Mouse (Mus musculus): Measurements from ENCODE around the gene Ptprf. TPM values are rescaled to one million over a fixed set of nuclear protein-coding genes. Genes with fewer than 3 reads are reported as not detected.

Ptprf gene
- polyA plus RNA-seq, 1 experiment: 7.6 TPM

GRCm38 (mm10) chr4:118297844-118298243 lies 6.6 kb upstream of the Ptprf start:
- no peak for TF ChIP-seq USF1 (IDR thresholded peaks at IDR 0.05; ENCODE audit: low read depth)
- TF ChIP-seq TCF12 (IDR thresholded peaks at IDR 0.05; ENCODE audit: insufficient read depth, poor library complexity, severe bottlenecking): no peak
- no peak for TF ChIP-seq POLR2A (IDR thresholded peaks at IDR 0.05; ENCODE audit: insufficient read length, low read depth)
- TF ChIP-seq REST (IDR thresholded peaks at IDR 0.05; ENCODE audit: insufficient read depth, insufficient read length): no peak
- no peak for TF ChIP-seq MAX (IDR thresholded peaks at IDR 0.05; ENCODE audit: low read depth)
- TF ChIP-seq TCF3 (IDR thresholded peaks at IDR 0.05; ENCODE audit: insufficient read length, low read depth): no peak
- no peak for TF ChIP-seq CEBPB (IDR thresholded peaks at IDR 0.05; ENCODE audit: insufficient read depth, poor library complexity, severe bottlenecking)
- no peak overlapping the region for H3K4me3 ChIP-seq
- no peaks in the 10 kb centered on the region for H3K36me3 ChIP-seq (ENCODE audit: control insufficient read depth, insufficient read depth)
- H3K4me2 ChIP-seq (ENCODE audit: low read depth): no peak overlapping the region
- peaks cover 8% of the 10 kb centered on the region for H3K27me3 ChIP-seq (ENCODE audit: control insufficient read depth, insufficient read depth, insufficient read length)
- H3ac ChIP-seq (ENCODE audit: control insufficient read depth, insufficient read length): no peak overlapping the region
- no peaks in the 10 kb centered on the region for H3K79me2 ChIP-seq (ENCODE audit: control insufficient read depth, insufficient read depth)

DNA sequence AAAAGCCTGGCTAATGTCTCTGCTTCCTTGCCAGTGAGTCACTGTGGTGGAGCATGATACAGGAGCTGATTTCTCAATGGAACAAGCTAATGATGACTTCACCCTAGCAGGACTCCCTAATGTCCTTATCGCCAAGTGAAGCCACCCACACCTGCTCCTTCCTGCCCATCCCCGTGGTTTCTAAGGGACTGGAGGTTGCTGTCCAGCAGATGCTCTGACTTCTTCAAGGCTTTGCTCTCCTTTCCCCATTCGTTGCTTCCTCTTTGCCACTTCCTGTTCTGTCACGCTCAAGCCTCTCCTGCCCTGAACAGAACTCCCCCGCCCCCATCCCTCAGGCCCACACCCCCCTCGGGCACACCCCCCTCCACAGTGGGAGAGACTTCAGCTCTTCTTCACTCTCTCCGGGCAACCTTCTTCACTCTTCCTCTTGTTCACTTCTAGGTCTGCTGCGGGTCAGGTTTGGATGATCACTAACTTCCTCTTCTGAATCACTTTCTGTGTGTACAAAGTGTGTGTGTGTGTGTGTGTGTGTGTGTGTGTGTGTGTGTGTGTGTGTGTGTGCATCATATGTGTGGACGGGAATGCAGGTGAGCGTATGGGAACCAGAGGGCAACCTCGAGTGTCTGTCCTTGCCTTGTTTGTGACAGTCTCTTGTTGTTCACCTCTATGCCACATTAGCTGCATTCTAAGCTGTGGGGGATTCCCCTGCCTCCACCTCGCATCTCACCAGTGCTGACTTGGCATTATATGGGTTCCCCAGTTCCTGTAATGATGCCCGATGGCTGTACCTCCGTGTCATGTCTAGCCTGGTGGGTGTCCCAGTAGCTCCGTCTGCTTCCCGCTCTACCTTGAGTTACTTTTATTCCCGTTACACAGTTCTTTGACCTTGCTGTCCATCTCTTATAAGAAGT lies 4.7 kb upstream of the Ptprf start:
- TF ChIP-seq POLR2A (IDR thresholded peaks at IDR 0.05; ENCODE audit: insufficient read length, low read depth) (no peak), TCF12 (IDR thresholded peaks at IDR 0.05; ENCODE audit: insufficient read depth, poor library complexity, severe bottlenecking) (no peak), MAX (IDR thresholded peaks at IDR 0.05; ENCODE audit: low read depth) (no peak), CEBPB (IDR thresholded peaks at IDR 0.05; ENCODE audit: insufficient read depth, poor library complexity, severe bottlenecking) (0 out of 2 replicates have a peak, but pooled peaks have one; percentile 34), MYOG (IDR thresholded peaks at IDR 0.05; ENCODE audit: control insufficient read depth in 1 of 3, insufficient read depth in 1 of 3, insufficient read length in 2 of 3, low read depth in 2 of 3) (peak in 1 of 3 experiments; percentile 65), TCF3 (IDR thresholded peaks at IDR 0.05; ENCODE audit: insufficient read length, low read depth) (no peak), USF1 (IDR thresholded peaks at IDR 0.05; ENCODE audit: low read depth) (no peak), MYOD1 (IDR thresholded peaks at IDR 0.05; ENCODE audit: control insufficient read depth in 1 of 3, insufficient read length in 2 of 3, low read depth in 2 of 3) (peak in 2 of 3 experiments; percentile 65 to 73), REST (IDR thresholded peaks at IDR 0.05; ENCODE audit: insufficient read depth, insufficient read length) (peak; percentile 79), E2F4 (IDR thresholded peaks at IDR 0.05; ENCODE audit: insufficient read depth) (no peak), POLR2AphosphoS2 (IDR thresholded peaks at IDR 0.05; ENCODE audit: insufficient read length, low read depth) (no peak), SRF (IDR thresholded peaks at IDR 0.05; ENCODE audit: control insufficient read depth, insufficient read length, low read depth) (no peak)
- Histone ChIP-seq H3K4me3 (no peak overlapping the region), H3K27me3 (ENCODE audit: control insufficient read depth, insufficient read depth, insufficient read length) (peaks cover 6% of the 10 kb centered on the region), H3K36me3 (ENCODE audit: control insufficient read depth, insufficient read depth) (no peaks in the 10 kb centered on the region), H3K4me2 (ENCODE audit: low read depth) (no peak overlapping the region), H3ac (ENCODE audit: control insufficient read depth, insufficient read length) (no peak overlapping the region), H3K79me2 (ENCODE audit: control insufficient read depth, insufficient read depth) (no peaks in the 10 kb centered on the region)

GRCm38 (mm10) chr4:118294811-118295210 lies 3.6 kb upstream of the Ptprf start:
- Histone ChIP-seq H3K4me2 (ENCODE audit: low read depth) (no peak overlapping the region), H3K27me3 (ENCODE audit: control insufficient read depth, insufficient read depth, insufficient read length) (peaks cover 14% of the 10 kb centered on the region), H3K36me3 (ENCODE audit: control insufficient read depth, insufficient read depth) (no peaks in the 10 kb centered on the region), H3K79me2 (ENCODE audit: control insufficient read depth, insufficient read depth) (no peaks in the 10 kb centered on the region), H3K4me3 (no peak overlapping the region), H3ac (ENCODE audit: control insufficient read depth, insufficient read length) (no peak overlapping the region)
- TF ChIP-seq TCF12 (IDR thresholded peaks at IDR 0.05; ENCODE audit: insufficient read depth, poor library complexity, severe bottlenecking) (no peak), E2F4 (IDR thresholded peaks at IDR 0.05; ENCODE audit: insufficient read depth) (no peak), CEBPB (IDR thresholded peaks at IDR 0.05; ENCODE audit: insufficient read depth, poor library complexity, severe bottlenecking) (no peak), MYOD1 (IDR thresholded peaks at IDR 0.05; ENCODE audit: control insufficient read depth in 1 of 3, insufficient read length in 2 of 3, low read depth in 2 of 3) (no peak), MAX (IDR thresholded peaks at IDR 0.05; ENCODE audit: low read depth) (no peak), TCF3 (IDR thresholded peaks at IDR 0.05; ENCODE audit: insufficient read length, low read depth) (no peak), POLR2AphosphoS2 (IDR thresholded peaks at IDR 0.05; ENCODE audit: insufficient read length, low read depth) (no peak), REST (IDR thresholded peaks at IDR 0.05; ENCODE audit: insufficient read depth, insufficient read length) (no peak), SRF (IDR thresholded peaks at IDR 0.05; ENCODE audit: control insufficient read depth, insufficient read length, low read depth) (no peak), MYOG (IDR thresholded peaks at IDR 0.05; ENCODE audit: control insufficient read depth in 1 of 3, insufficient read depth in 1 of 3, insufficient read length in 2 of 3, low read depth in 2 of 3) (no peak), USF1 (IDR thresholded peaks at IDR 0.05; ENCODE audit: low read depth) (no peak), POLR2A (IDR thresholded peaks at IDR 0.05; ENCODE audit: insufficient read length, low read depth) (no peak)

DNA sequence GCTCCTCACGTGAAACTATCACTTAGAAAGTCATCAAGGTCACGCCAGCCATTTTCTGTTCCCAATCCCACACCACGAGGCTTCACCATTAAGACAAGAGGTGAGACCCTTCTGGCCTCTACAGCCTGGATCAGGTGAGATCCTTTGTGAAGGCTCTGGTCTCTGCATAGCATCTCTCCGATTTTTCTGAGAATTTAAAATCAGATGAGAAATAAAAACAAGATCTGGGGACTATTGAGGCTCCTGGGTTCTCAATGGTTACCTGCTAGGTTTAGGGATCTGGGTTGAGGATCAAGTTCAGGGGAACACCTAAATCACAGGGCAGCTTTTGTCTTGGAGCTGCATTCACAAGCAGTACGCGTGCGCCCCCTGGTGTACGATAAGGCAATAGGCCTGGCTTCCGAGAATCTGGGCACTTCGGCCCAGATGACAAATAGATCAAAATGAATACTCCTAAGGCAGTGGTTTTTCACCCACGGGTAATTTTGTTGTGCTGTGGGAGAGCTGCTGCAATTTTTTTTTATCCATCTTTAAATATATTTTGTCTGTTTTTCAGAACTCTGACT lies 1.6 kb upstream of the Ptprf start:
- peaks cover 22% of the 10 kb centered on the region for H3K27me3 ChIP-seq (ENCODE audit: control insufficient read depth, insufficient read depth, insufficient read length)
- no peak for TF ChIP-seq TCF12 (IDR thresholded peaks at IDR 0.05; ENCODE audit: insufficient read depth, poor library complexity, severe bottlenecking)
- no peak for TF ChIP-seq USF1 (IDR thresholded peaks at IDR 0.05; ENCODE audit: low read depth)
- TF ChIP-seq MYOG (IDR thresholded peaks at IDR 0.05; ENCODE audit: control insufficient read depth in 1 of 3, insufficient read depth in 1 of 3, insufficient read length in 2 of 3, low read depth in 2 of 3): no peak
- no peak for TF ChIP-seq POLR2AphosphoS2 (IDR thresholded peaks at IDR 0.05; ENCODE audit: insufficient read length, low read depth)
- TF ChIP-seq E2F4 (IDR thresholded peaks at IDR 0.05; ENCODE audit: insufficient read depth): no peak
- TF ChIP-seq MYOD1 (IDR thresholded peaks at IDR 0.05; ENCODE audit: control insufficient read depth in 1 of 3, insufficient read length in 2 of 3, low read depth in 2 of 3): no peak
- TF ChIP-seq POLR2A (IDR thresholded peaks at IDR 0.05; ENCODE audit: insufficient read length, low read depth): no peak
- TF ChIP-seq TCF3 (IDR thresholded peaks at IDR 0.05; ENCODE audit: insufficient read length, low read depth): no peak
- no peak for TF ChIP-seq CEBPB (IDR thresholded peaks at IDR 0.05; ENCODE audit: insufficient read depth, poor library complexity, severe bottlenecking)
- no peak overlapping the region for H3K4me2 ChIP-seq (ENCODE audit: low read depth)
- no peaks in the 10 kb centered on the region for H3K36me3 ChIP-seq (ENCODE audit: control insufficient read depth, insufficient read depth)
- H3ac ChIP-seq (ENCODE audit: control insufficient read depth, insufficient read length): no peak overlapping the region
- H3K79me2 ChIP-seq (ENCODE audit: control insufficient read depth, insufficient read depth): no peaks in the 10 kb centered on the region
- no peak overlapping the region for H3K4me3 ChIP-seq

Measured in myocyte (in vitro differentiated cells).